Mouse (Mus musculus) spleen, postnatal 14 days (tissue): ENCODE results near the gene Gm10486.
"Not testable (repeated sequence)": the region's sequence is repeated elsewhere in the genome, so short reads cannot be mapped to it uniquely, and the experiment has no call there.

ENCODE experiments used
- DNase-seq, 2 experiments: peaks; one replicate each; pipeline ENCODE4 v3.0.0; 2021 to 2022; ENCODE audit warnings: low spot score in 2 of 2

Gm10486 gene

GRCm38 (mm10) chrX:35067084-35067483 is at the start of gene Gm10486:
Gene Gm10486 (plus strand): TSS chrX:35067384.
- DNase-seq = not testable (repeated sequence)
